Mouse (Mus musculus) kidney, embryonic 15.5 days (tissue): ENCODE data around the gene Tefm. TPM values are rescaled to one million over a fixed set of nuclear protein-coding genes. Genes with fewer than 3 reads are reported as not detected.

Experiments used
- ATAC-seq: fragments of 200-750 bp; cut with Nextera tagmentation; replicated peaks from 2 replicates; pipeline ENCODE4 v1.8.0; 2017; ENCODE audit warnings: moderate TSS enrichment; ENCODE audit not compliant: low FRiP score
- H3K27ac ChIP-seq: fragments of 300-500 bp; sonication (generic); 2 replicates; pipeline ENCODE4 v1.5.1; 2015; ENCODE audit warnings: mild to moderate bottlenecking, inconsistent platforms
- H3K27me3 ChIP-seq: fragments of 300-500 bp; sonication (generic); 2 replicates; pipeline ENCODE4 v1.6.1; 2015; ENCODE audit warnings: inconsistent platforms
- H3K36me3 ChIP-seq: fragments of 300-500 bp; sonication (generic); 2 replicates; pipeline ENCODE4 v1.6.1; 2015; ENCODE audit warnings: inconsistent platforms
- H3K4me1 ChIP-seq: fragments of 300-500 bp; sonication (generic); 2 replicates; pipeline ENCODE4 v1.6.1; 2015; ENCODE audit warnings: inconsistent platforms
- H3K4me2 ChIP-seq: fragments of 300-500 bp; sonication (generic); 2 replicates; pipeline ENCODE4 v1.6.1; 2015; ENCODE audit warnings: moderate library complexity, mild to moderate bottlenecking, inconsistent platforms
- H3K4me3 ChIP-seq: fragments of 300-500 bp; sonication (generic); replicated peaks from 2 replicates; pipeline ENCODE4 v1.5.1; 2015; ENCODE audit warnings: mild to moderate bottlenecking, inconsistent platforms
- H3K9ac ChIP-seq: fragments of 300-500 bp; sonication (generic); 2 replicates; pipeline ENCODE4 v1.6.1; 2015; ENCODE audit warnings: mild to moderate bottlenecking, inconsistent platforms
- H3K9me3 ChIP-seq: fragments of 300-500 bp; sonication (generic); replicated peaks from 2 replicates; pipeline ENCODE4 v1.6.1; 2016; ENCODE audit warnings: inconsistent platforms
- WGBS: fragments of 180-500 bp; shearing (Covaris S2); methylation state at CpG from one replicate; pipeline ENCODE4 v1.1.7; 2015; ENCODE audit warnings: mixed read lengths; 5-methylcytosine and 5-hydroxymethylcytosine counted together
- polyA plus RNA-seq: library from polyadenylated mRNA; unstranded; fragments of >200 nt; fragmentation: Nextera tagmentation; extraction: Ambion mirVana; gene quantifications from 2 replicates; pipeline ENCODE4 v1.2.1, GENCODE M21; 2015

The Tefm gene
- polyA plus RNA-seq, 1 experiment from 2014 or later, result 36.8 TPM

GRCm38 (mm10) chr11:80086844-80087243 lies 55.1 kb downstream of the Tefm start:
- Histone ChIP-seq H3K4me3 (no peak overlapping the region), H3K4me1 (peaks cover 6% of the 10 kb centered on the region; the same call in 1 of the 2 replicates), H3K9me3 (no peaks in the 10 kb centered on the region), H3K27me3 (no peaks in the 10 kb centered on the region), H3K27ac (no peak overlapping the region), H3K36me3 (no peaks in the 10 kb centered on the region), H3K4me2 (no peak overlapping the region), H3K9ac (no peak overlapping the region)
- WGBS, result 14% methylated on average over 5 of the region's 5 CpGs
- 0 out of 2 replicates have a peak, but pooled peaks have one; percentile 38 for ATAC-seq

Other genes starting within 250 kb of the Tefm start
- gene Utp6, start 179.8 kb downstream of the Tefm start, polyA plus RNA-seq, result 50.3 and 55.6 TPM in 2 replicates
- 20.9 and 23.7 TPM in 2 replicates for gene Suz12, start 149.1 kb downstream of the Tefm start, polyA plus RNA-seq
- 43.3 and 45.3 TPM in 2 replicates for gene Crlf3, start 61.2 kb downstream of the Tefm start, polyA plus RNA-seq
- gene Atad5, start 52.8 kb downstream of the Tefm start, polyA plus RNA-seq, result 10.9 and 11.9 TPM in 2 replicates
- gene Adap2, start 11.9 kb upstream of the Tefm start, polyA plus RNA-seq, result 2.3 and 2.7 TPM in 2 replicates
- gene Rnf135, start 41.7 kb upstream of the Tefm start, polyA plus RNA-seq, result 10.1 and 11.6 TPM in 2 replicates
- gene Rhot1, start 66.8 kb upstream of the Tefm start, polyA plus RNA-seq, result 53.3 and 54.8 TPM in 2 replicates
- gene Rhbdl3, start 158.7 kb upstream of the Tefm start, polyA plus RNA-seq, result 2.5 and 2.9 TPM in 2 replicates
- 20.7 and 21.2 TPM in 2 replicates for gene 5730455P16Rik, start 235.9 kb upstream of the Tefm start, polyA plus RNA-seq
- gene Zfp207, start 241.1 kb upstream of the Tefm start, polyA plus RNA-seq, result 243 and 252 TPM in 2 replicates